8 mouse cellular contexts compared by ENCODE assay signal in the genomic region with DNA sequence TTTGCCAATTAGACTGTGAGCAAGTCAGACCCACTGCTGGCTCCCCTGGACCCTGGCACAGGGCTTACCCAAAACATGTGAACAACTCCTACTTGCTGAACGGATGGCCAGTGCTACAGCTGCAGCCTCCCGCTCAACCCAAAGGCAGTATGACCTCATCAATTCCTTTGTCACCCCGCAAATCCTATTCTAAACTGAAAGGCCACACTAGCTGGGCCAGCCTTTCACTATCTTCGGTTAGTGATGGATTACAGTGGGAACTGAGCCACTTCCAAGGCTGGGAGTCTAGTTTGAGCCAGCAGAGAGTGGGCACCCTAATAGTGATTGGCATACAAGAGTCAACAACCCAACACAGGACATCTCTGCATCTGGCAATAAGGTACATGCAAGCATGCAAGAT. TPM values are rescaled to one million over a fixed set of nuclear protein-coding genes. Genes with fewer than 3 reads are reported as not detected.
DNase-seq lines count a peak whose midpoint lies in the region; ATAC-seq lines count a peak whose summit lies in the region.

No protein-coding gene starts in this region.

- WGBS in embryonic facial prominence, embryonic 10.5 days, result 6% methylated on average over 4 of the region's 4 CpGs
- WGBS in hindbrain, embryonic 13.5 days, result 0% methylated on average over 4 of the region's 4 CpGs
- 0% methylated on average over 4 of the region's 4 CpGs for WGBS in midbrain, embryonic 12.5 days

- peak overlapping the region; percentile 98 for H3K9ac ChIP-seq in hindbrain, embryonic 13.5 days
- peak overlapping the region; percentile 91 for H3K9ac ChIP-seq in midbrain, embryonic 12.5 days (replicated peaks)

- H3K4me1 ChIP-seq in embryonic facial prominence, embryonic 10.5 days, result peaks cover 32% of the 10 kb centered on the region
- peaks cover 36% of the 10 kb centered on the region for H3K4me1 ChIP-seq in hindbrain, embryonic 13.5 days (replicated peaks)
- H3K4me1 ChIP-seq in midbrain, embryonic 12.5 days, result peaks cover 31% of the 10 kb centered on the region

- H3K4me2 ChIP-seq in hindbrain, embryonic 13.5 days, result peak overlapping the region; percentile 95
- peak overlapping the region; percentile 96 for H3K4me2 ChIP-seq in midbrain, embryonic 12.5 days (replicated peaks)

- peak overlapping the region; percentile 95 for H3K4me3 ChIP-seq in embryonic facial prominence, embryonic 10.5 days
- peak overlapping the region; percentile 97 for H3K4me3 ChIP-seq in hindbrain, embryonic 13.5 days
- peak overlapping the region; percentile 82 for H3K4me3 ChIP-seq in midbrain, embryonic 12.5 days

- DNase-seq in heart, adult 8-10 months (ENCODE audit: low spot score), result peak; percentile 4
- no peak for DNase-seq in heart, postnatal 25 days (ENCODE audit: low spot score)
- DNase-seq in ES-CJ7 (ENCODE audit: low read depth, low spot score), result peak; percentile 21
- DNase-seq in embryonic facial prominence, embryonic 10.5 days (ENCODE audit: low spot score), result peak; percentile 46
- DNase-seq in ovary, postnatal 14 days (ENCODE audit: low spot score), result no peak
- DNase-seq in right cerebral cortex, postnatal 36 days (ENCODE audit: low spot score in 2 of 2), result no peak

- peak overlapping the region; percentile 98 for H3K27ac ChIP-seq in embryonic facial prominence, embryonic 10.5 days (replicated peaks)
- peak overlapping the region; percentile 90 for H3K27ac ChIP-seq in hindbrain, embryonic 13.5 days
- peak overlapping the region; percentile 82 for H3K27ac ChIP-seq in midbrain, embryonic 12.5 days (replicated peaks)

- no peaks in the 10 kb centered on the region for H3K27me3 ChIP-seq in embryonic facial prominence, embryonic 10.5 days (replicated peaks; ENCODE audit: low read depth, poor library complexity, severe bottlenecking)
- no peaks in the 10 kb centered on the region for H3K27me3 ChIP-seq in hindbrain, embryonic 13.5 days
- no peaks in the 10 kb centered on the region for H3K27me3 ChIP-seq in midbrain, embryonic 12.5 days

- H3K9me3 ChIP-seq in embryonic facial prominence, embryonic 10.5 days, result no peaks in the 10 kb centered on the region
- no peaks in the 10 kb centered on the region for H3K9me3 ChIP-seq in hindbrain, embryonic 13.5 days
- no peaks in the 10 kb centered on the region for H3K9me3 ChIP-seq in midbrain, embryonic 12.5 days

- intact Hi-C loops in heart, postnatal 25 days (cut with DNase I), result loop anchor here (5.0 to 10.0 kb wide), 2 partner anchors 36 to 127 kb away; no protein-coding TSS in a partner anchor

- peaks cover 49% of the 10 kb centered on the region for H3K36me3 ChIP-seq in embryonic facial prominence, embryonic 10.5 days (replicated peaks)
- H3K36me3 ChIP-seq in hindbrain, embryonic 13.5 days, result peaks cover 23% of the 10 kb centered on the region
- H3K36me3 ChIP-seq in midbrain, embryonic 12.5 days, result peaks cover 25% of the 10 kb centered on the region

- no peak for ATAC-seq in hindbrain, embryonic 13.5 days (ENCODE audit: low FRiP score)
- ATAC-seq in midbrain, embryonic 12.5 days (ENCODE audit: low FRiP score, low read depth), result no peak

RNA-seq across cellular contexts. Expression of a gene that starts 0.9 kb away (rescaled TPM):
- total RNA-seq in heart, adult 8-10 months (2022), result 10 to 100 TPM; 10.8 to 15.7 (median 12.7) TPM
- total RNA-seq in heart, postnatal 25 days (2021), result 10 to 100 TPM; 13.8 to 15.4 TPM
- 47.3 and 50.9 TPM in 2 replicates for polyA plus RNA-seq in embryonic facial prominence, embryonic 10.5 days (2016; fragmentation: Nextera tagmentation; extraction: Ambion mirVana)
- polyA plus RNA-seq in hindbrain, embryonic 13.5 days (2015; fragmentation: Nextera tagmentation; extraction: Ambion mirVana), result 34.8 and 37.4 TPM in 2 replicates
- polyA plus RNA-seq in midbrain, embryonic 12.5 days (2016; fragmentation: Nextera tagmentation; extraction: Ambion mirVana), result 40.2 and 42.2 TPM in 2 replicates

RNA-seq across cellular contexts. Expression of a gene that starts 30.0 kb away (rescaled TPM):
- total RNA-seq in heart, adult 8-10 months (2022), result not detected
- total RNA-seq in heart, postnatal 25 days (2021), result not detected
- 6.6 TPM in 1 of 2 replicates, not detected in the other for polyA plus RNA-seq in embryonic facial prominence, embryonic 10.5 days (2016; fragmentation: Nextera tagmentation; extraction: Ambion mirVana)
- polyA plus RNA-seq in hindbrain, embryonic 13.5 days (2015; fragmentation: Nextera tagmentation; extraction: Ambion mirVana), result 3.3 TPM in 1 of 2 replicates, not detected in the other
- 1.9 and 3.3 TPM in 2 replicates for polyA plus RNA-seq in midbrain, embryonic 12.5 days (2016; fragmentation: Nextera tagmentation; extraction: Ambion mirVana)

RNA-seq across cellular contexts. Expression of a gene that starts 39.6 kb away (rescaled TPM):
- total RNA-seq in heart, adult 8-10 months (2022), result 10 to 100 TPM; 30.5 to 40.3 (median 34.7) TPM
- 10 to 100 TPM; 42.7 to 43.0 TPM for total RNA-seq in heart, postnatal 25 days (2021)
- polyA plus RNA-seq in embryonic facial prominence, embryonic 10.5 days (2016; fragmentation: Nextera tagmentation; extraction: Ambion mirVana), result 1,276 and 1,293 TPM in 2 replicates
- polyA plus RNA-seq in hindbrain, embryonic 13.5 days (2015; fragmentation: Nextera tagmentation; extraction: Ambion mirVana), result 444 and 462 TPM in 2 replicates
- polyA plus RNA-seq in midbrain, embryonic 12.5 days (2016; fragmentation: Nextera tagmentation; extraction: Ambion mirVana), result 869 and 888 TPM in 2 replicates

RNA-seq across cellular contexts. Expression of a gene that starts 39.7 kb away (rescaled TPM):
- 10 to 100 TPM; 15.8 to 19.5 (median 17.7) TPM for total RNA-seq in heart, adult 8-10 months (2022)
- total RNA-seq in heart, postnatal 25 days (2021), result 10 to 100 TPM; 21.5 to 22.5 TPM
- 116 and 120 TPM in 2 replicates for polyA plus RNA-seq in embryonic facial prominence, embryonic 10.5 days (2016; fragmentation: Nextera tagmentation; extraction: Ambion mirVana)
- polyA plus RNA-seq in hindbrain, embryonic 13.5 days (2015; fragmentation: Nextera tagmentation; extraction: Ambion mirVana), result 95.8 and 98.7 TPM in 2 replicates
- polyA plus RNA-seq in midbrain, embryonic 12.5 days (2016; fragmentation: Nextera tagmentation; extraction: Ambion mirVana), result 112 and 120 TPM in 2 replicates

RNA-seq across cellular contexts. Expression of a gene that starts 53.2 kb away (rescaled TPM):
- 10 to 100 TPM; 19.5 to 24.0 (median 20.8) TPM for total RNA-seq in heart, adult 8-10 months (2022)
- 10 to 100 TPM; 22.4 to 24.1 TPM for total RNA-seq in heart, postnatal 25 days (2021)
- polyA plus RNA-seq in embryonic facial prominence, embryonic 10.5 days (2016; fragmentation: Nextera tagmentation; extraction: Ambion mirVana), result 15.5 and 17.9 TPM in 2 replicates
- polyA plus RNA-seq in hindbrain, embryonic 13.5 days (2015; fragmentation: Nextera tagmentation; extraction: Ambion mirVana), result 11.9 and 12.2 TPM in 2 replicates
- polyA plus RNA-seq in midbrain, embryonic 12.5 days (2016; fragmentation: Nextera tagmentation; extraction: Ambion mirVana), result 15.0 and 16.6 TPM in 2 replicates

Comparison
In these comparisons a context has a peak if more than half of its experiments do, and no peak if none do; other contexts are left out.
1. DNase-seq: peak in heart, adult 8-10 months (single experiment), ES-CJ7 (single experiment) and embryonic facial prominence, embryonic 10.5 days (single experiment); none in heart, postnatal 25 days (single experiment), ovary, postnatal 14 days (single experiment) and right cerebral cortex, postnatal 36 days (0 of 2).
2. Peak in every context shown above with its lines, with median percentiles within 50 percentile points of each other: H3K27ac ChIP-seq and H3K4me3 ChIP-seq.